Mouse (Mus musculus): ENCODE results near the gene Cd9.

Gene Cd9

GRCm38 (mm10) chr6:125434735-125435518 is 59.7 kb downstream of the Cd9 start:
- no peak for DNase-seq (ENCODE audit: low spot score in 2 of 2)

GRCm38 (mm10) chr6:125433704-125434447 is 60.7 kb downstream of the Cd9 start:
- DNase-seq (ENCODE audit: low spot score in 2 of 2) = no peak

DNA sequence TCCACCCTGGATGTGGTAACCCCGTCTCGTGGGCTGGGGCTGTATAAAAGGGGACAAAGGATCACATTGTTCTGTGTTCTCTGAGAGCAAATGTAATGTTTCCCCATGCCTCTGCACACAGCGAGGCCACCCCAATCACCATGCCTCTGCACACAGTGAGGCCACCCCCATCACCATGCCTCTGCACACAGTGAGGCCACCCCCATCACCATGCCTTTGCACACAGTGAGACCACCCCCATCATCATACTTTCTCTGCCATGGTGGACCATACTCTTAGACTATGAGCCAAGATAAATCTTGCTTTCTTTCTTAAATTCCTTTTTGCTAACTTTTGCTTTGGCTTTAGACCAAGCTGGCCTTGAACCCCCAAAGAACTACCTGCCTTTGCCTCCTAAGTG is 61.3 kb downstream of the Cd9 start:
- no peak for DNase-seq (ENCODE audit: low spot score in 2 of 2)

GRCm38 (mm10) chr6:125432522-125432921 is 62.1 kb downstream of the Cd9 start:
- no peak for DNase-seq (ENCODE audit: low spot score in 2 of 2)

DNA sequence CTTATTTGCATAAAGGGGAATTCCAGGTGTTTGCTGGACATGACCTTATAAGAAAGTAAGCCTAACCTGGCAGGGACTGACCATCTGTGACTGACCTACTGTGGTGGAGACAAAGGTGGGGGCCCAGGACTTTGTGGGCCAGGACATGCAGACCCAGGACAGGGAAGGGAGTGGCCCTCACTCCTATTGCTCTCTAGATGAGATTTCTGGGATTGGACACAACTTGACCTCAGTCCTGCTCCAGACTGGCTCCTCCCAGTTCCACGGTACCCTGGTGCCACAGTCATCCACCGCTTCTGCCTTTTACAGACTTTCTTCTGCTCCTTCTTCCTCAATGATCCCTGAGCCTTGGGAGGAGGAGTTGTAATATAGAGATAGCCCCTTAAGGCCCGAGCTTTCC is 63.6 kb downstream of the Cd9 start:
- DNase-seq (ENCODE audit: low spot score in 2 of 2) = no peak

GRCm38 (mm10) chr6:125430358-125430958 is 64.1 kb downstream of the Cd9 start:
- no peak for DNase-seq (ENCODE audit: low spot score in 2 of 2)

DNA sequence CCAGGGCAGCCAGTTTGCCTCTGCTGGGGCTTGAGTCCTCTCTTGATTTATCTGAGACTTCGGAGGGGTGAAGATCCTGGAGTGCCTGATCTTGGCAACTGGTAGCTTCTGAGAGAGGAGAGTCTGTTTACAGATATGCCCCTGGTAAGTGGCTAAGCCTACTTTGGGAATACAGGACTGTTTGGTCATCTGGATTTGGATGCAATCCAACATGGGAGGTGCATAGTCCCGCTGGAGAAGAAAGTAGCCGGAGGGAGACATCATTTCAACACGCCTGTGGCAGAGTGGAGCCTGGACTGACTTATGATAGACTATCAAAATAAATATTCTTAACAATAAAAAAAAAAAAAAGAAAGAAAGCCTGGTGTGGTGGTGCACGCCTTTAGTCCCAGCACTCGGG is 64.8 kb downstream of the Cd9 start:
- DNase-seq (ENCODE audit: low spot score in 2 of 2) = no peak

DNA sequence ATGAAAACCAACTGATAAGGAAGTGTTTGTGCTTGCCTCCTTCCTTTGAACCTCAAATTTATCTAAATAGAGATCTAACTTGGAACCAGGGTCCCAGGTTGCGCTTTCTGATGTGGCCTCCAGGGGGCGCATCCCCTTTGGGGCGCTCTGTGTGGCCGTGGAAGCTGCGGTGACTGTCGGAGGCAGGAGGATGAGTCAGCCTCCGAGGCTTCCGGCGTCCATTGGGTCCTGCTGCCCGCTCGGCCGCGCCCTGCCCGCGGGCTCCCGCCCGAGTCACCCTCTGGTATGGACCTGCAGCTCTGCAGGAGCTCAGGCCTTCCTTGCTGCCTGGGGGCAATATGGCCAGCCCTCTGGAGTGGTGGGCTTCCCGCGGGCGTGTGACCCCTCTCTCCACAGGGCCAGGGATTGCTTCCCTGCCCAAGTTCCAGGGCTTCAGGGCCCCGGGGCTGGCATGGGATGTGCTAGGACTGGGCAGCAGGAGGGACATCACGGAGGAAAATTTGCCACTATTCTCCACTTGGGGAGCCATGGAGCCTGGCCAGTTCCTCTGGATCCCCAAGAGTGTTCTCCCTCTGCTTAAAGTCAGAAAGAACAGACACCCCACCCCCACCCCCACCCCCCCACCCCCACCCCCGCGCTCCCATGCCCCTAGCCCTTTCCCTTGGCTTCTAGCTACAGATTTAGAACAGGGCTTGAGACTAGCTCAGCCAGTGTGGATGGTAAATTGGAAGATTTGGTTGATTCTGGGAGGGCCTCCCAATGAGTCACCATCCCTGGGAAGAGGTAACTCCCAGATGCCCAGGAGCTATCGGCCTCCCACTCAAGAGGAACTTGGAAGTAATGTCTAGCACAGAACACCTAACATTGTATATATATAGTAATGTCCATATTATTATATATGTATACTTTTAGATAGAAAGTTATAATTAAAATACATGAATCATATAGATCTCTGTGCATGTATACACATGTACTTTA is 67.9 kb downstream of the Cd9 start:
- peak; percentile 72 to 85 for DNase-seq (ENCODE audit: low spot score in 2 of 2)

DNA sequence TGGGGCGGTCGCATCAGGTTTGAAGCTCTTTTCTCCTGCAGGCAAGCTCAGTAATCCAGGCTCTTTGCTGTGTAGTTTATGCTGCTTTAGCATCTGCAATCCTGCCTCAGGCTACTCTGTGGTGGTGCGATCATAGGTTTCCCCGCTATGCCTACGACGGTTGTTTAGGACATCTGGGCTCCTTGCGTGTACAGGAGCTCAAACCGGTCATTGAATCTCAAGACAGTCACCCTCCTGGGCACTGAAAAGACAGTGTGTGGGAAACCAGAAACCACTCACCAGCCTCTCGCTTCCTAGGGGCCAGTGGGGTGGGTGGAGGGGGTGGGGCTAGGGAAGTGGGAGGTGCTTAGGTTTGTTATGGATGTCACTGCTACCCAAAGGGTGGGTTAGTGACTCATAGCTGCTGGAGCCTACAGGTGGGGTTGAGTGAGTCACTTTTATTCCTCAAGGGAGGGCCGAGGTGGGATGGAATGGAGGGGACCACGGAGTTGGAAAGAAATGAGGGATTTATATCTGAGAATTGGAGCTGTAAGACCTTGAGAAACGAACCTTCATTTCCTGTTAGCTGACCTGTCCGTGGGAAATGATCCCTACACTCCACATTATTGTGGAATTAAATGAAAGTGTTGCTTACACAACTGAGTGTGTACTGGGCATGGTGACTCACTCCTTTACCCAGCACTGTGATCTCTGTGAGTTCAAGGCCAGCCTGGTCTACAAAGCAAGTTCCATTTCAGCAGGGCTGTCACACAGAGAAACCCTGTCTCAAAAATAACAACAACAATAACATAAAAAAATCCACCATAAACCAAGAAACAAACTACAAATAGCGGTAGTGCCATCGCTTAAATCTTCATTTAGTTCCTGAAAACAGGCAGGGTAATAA is 69.1 kb downstream of the Cd9 start:
- DNase-seq (ENCODE audit: low spot score in 2 of 2) = no peak

GRCm38 (mm10) chr6:125424156-125424555 is 70.4 kb downstream of the Cd9 start:
- no peak for DNase-seq (ENCODE audit: low spot score in 2 of 2)

GRCm38 (mm10) chr6:125423507-125423906 is 71.1 kb downstream of the Cd9 start:
- DNase-seq (ENCODE audit: low spot score in 2 of 2) = no peak

GRCm38 (mm10) chr6:125423099-125423498 is 71.5 kb downstream of the Cd9 start:
- DNase-seq (ENCODE audit: low spot score in 2 of 2) = no peak

DNA sequence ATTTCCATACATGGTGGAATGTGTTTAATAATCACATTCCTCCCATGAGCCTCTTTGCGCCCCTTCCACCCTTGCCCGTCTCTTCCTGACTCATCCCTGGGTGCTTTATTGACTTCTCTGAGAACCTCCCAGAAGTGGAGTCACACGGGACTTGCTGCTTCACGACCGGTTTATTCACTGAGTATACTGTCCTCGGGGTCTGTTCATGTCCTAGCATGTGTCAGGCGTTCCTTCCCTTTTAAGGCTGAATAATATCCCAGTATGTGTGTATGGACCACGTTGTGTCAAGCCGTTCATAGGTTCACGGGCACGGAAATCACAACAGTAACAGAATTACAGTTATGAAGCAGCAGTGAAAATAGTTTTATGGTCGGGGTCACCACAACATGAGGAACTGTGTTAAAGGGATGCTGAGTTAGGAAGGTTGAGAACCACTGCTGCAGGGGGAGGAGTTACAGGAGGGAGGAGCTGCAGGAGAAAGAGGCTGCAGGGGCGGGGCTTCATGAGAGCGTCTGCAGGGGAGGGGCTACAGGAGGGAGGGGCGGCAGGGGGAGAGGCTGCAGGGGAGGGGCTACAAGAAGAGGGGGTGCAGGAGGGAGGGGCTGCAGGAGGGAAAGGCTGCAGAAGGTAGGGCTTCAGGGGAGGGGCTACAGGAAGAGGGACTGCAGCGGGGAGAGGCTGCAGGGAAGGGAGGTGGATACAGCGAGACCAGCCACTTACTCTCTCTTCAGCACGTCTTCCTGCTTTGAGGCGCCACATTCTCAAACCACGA is 72.4 kb downstream of the Cd9 start:
- DNase-seq (ENCODE audit: low spot score in 2 of 2) = peak in 1 of 2 experiments; percentile 71

DNA sequence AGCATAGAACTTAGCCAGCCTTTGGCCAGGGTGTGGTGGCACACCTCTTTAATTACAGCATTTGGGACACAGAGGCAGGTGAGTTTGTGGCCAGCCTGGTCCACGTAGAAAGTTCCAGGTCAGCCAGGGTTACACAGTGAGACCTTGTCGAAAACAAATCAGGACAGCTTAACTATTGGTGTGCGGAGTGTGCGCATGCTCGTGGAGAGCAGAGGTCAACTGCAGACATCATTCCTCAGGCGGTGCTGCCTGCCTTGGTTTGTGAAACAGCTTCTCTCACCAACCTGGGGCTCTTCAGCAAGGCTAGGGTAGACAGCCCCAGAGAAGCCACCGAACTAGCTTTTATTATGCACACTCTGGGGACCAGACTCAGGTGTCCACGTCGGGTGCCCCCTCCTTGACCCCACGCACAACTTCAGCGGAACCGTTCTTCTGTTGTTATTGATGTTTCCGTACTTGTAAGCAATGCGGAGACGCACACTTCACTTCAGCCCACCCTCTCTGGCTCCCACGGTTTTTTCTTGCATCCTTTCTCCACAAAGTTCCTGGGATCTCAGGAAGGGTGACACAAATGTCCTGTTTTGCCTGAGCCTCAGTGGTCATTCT is 74.0 kb downstream of the Cd9 start:
- no peak for DNase-seq (ENCODE audit: low spot score in 2 of 2)

GRCm38 (mm10) chr6:125418744-125419143 is 75.8 kb downstream of the Cd9 start:
- peak; percentile 62 to 81 for DNase-seq (ENCODE audit: low spot score in 2 of 2)

GRCm38 (mm10) chr6:125413326-125413725 is 81.3 kb downstream of the Cd9 start:
- DNase-seq (ENCODE audit: low spot score in 2 of 2) = no peak

- DNase-seq (ENCODE audit: low spot score in 2 of 2) = no peak
These were observed 82.9 kb downstream of the Cd9 start for GRCm38 (mm10) chr6:125411661-125412060.

DNA sequence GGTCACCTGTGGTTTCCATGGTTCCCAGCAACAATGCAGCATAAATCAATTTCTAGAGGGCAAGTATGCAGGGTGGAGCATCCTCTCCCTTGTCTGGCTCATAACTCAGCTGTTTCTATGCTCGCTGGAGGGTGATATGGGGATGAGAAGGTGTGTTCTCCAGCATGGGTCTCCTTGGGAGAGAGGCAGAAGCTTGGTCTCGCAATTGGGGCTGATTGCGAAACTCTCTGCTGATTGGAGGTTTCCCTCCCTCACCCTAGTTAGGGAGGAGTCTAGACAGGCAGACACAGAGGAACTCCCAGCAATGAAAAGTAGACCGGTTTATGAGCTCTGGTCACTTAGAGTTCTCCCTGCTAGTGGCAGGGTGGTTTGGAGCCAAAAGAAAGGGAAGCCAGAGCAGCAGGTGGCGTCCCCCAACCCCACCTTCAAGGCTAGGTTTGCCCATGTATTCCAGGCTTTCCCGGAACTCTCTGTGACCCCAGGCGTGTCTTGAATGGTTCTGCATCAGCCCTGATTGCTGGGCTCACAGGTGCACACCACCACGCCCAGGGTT is 83.5 kb downstream of the Cd9 start:
- no peak for DNase-seq (ENCODE audit: low spot score in 2 of 2)

DNA sequence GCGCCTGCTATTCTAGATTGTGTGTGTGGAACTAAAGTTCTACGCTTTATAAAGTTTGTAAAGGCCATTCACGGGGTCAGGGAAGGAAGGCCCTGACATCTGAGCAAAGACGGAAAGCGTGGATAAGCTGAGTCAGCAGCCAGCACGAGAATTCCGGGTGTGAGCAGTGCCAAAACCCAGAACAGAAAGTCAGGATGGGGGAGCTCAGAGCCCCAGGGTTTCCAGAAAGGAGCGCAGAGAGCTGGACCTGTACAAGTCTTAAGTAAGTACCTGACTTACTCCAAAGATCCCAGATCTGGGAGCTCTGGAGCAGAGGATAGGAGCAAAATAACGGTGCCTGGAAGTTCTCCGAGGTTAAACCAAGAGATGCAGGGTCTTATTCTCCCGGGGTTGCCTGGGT is 84.0 kb downstream of the Cd9 start:
- no peak for DNase-seq (ENCODE audit: low spot score in 2 of 2)
